Mouse (Mus musculus) MEL (cell line): Measurements from ENCODE around the gene Spag7. TPM values are rescaled to one million over a fixed set of nuclear protein-coding genes. Genes with fewer than 3 reads are reported as not detected.

ENCODE experiments used
- DNase-seq: peaks from one replicate; pipeline ENCODE4 v3.0.0; 2011; ENCODE audit warnings: low read depth, low spot score
- H3K27ac ChIP-seq: 2 replicates; pipeline ENCODE4 v1.5.1; 2012; ENCODE audit warnings: low read depth, mild to moderate bottlenecking, control low read depth, low read length, moderate library complexity; ENCODE audit not compliant: control insufficient read depth
- H3K27me3 ChIP-seq, 2 experiments: fragments of 150-350 bp in 1 of 2; sonication (generic) in 1 of 2; 2 replicates each; pipeline ENCODE4 v1.6.1; 2012; ENCODE audit warnings: low read length in 2 of 2, mild to moderate bottlenecking in 2 of 2, improper control_type of control experiment in 1 of 2, moderate library complexity in 1 of 2; ENCODE audit not compliant: insufficient read depth in 2 of 2, control insufficient read depth in 1 of 2
- H3K36me3 ChIP-seq, 2 experiments: 2 replicates each; pipeline ENCODE4 v1.6.1; 2012 to 2014; ENCODE audit warnings: low read length in 2 of 2, improper control_type of control experiment in 1 of 2, inconsistent platforms in 1 of 2, mild to moderate bottlenecking in 1 of 2; ENCODE audit not compliant: insufficient read depth in 2 of 2, control insufficient read depth in 1 of 2
- H3K4me1 ChIP-seq, 2 experiments: fragments of 150-350 bp in 1 of 2; sonication (generic) in 1 of 2; 2 replicates each; pipeline ENCODE4 v1.6.1; 2012; ENCODE audit warnings: low read length in 2 of 2, improper control_type of control experiment in 1 of 2, mild to moderate bottlenecking in 1 of 2; ENCODE audit not compliant: insufficient read depth in 2 of 2, control insufficient read depth in 1 of 2
- H3K4me3 ChIP-seq, 2 experiments: fragments of 150-350 bp in 1 of 2; sonication (generic) in 1 of 2; 2 replicates each; pipeline ENCODE4 v1.5.1; 2012; ENCODE audit warnings: low read depth in 2 of 2, low read length in 2 of 2, mild to moderate bottlenecking in 2 of 2, moderate library complexity in 2 of 2, control low read depth in 1 of 2, improper control_type of control experiment in 1 of 2; ENCODE audit not compliant: control insufficient read depth in 1 of 2, insufficient read depth in 1 of 2
- H3K79me2 ChIP-seq: 2 replicates; pipeline ENCODE4 v1.6.1; 2012; ENCODE audit warnings: mild to moderate bottlenecking, low read length, moderate library complexity; ENCODE audit not compliant: control insufficient read depth, poor library complexity, insufficient read depth
- H3K9ac ChIP-seq: 2 replicates; pipeline ENCODE4 v1.6.1; 2012; ENCODE audit warnings: low read depth, mild to moderate bottlenecking, control low read depth, low read length, moderate library complexity; ENCODE audit not compliant: control insufficient read depth, poor library complexity, severe bottlenecking
- H3K9me3 ChIP-seq: fragments of 150-350 bp; sonication (generic); replicated peaks from 2 replicates; pipeline ENCODE4 v1.6.1; 2012; ENCODE audit warnings: mild to moderate bottlenecking, low read length, improper control_type of control experiment, moderate library complexity; ENCODE audit not compliant: insufficient read depth
- BHLHE40 ChIP-seq: IDR thresholded peaks from 2 replicates; pipeline ENCODE4 v1.6.1; 2012; ENCODE audit warnings: low read depth, mild to moderate bottlenecking, inconsistent platforms, low read length, improper control_type of control experiment, borderline replicate concordance
- CHD1 ChIP-seq: IDR thresholded peaks from 2 replicates; pipeline ENCODE4 v1.6.1; 2012; ENCODE audit warnings: low read depth, mild to moderate bottlenecking, inconsistent platforms, low read length, improper control_type of control experiment
- CHD2 ChIP-seq: IDR thresholded peaks from 2 replicates; pipeline ENCODE4 v1.6.1; 2011; ENCODE audit warnings: low read length, improper control_type of control experiment
- CTCF ChIP-seq, 3 experiments: IDR thresholded peaks in 2 of 3; conservative IDR thresholded peaks in 1 of 3; 2 replicates each; pipeline ENCODE4 v1.5.1; 2011 to 2012; ENCODE audit warnings: low read length in 3 of 3, low read depth in 2 of 3, mild to moderate bottlenecking in 2 of 3, improper control_type of control experiment in 1 of 3, inconsistent platforms in 1 of 3, mixed read lengths in 1 of 3, moderate library complexity in 1 of 3; ENCODE audit not compliant: control insufficient read depth in 1 of 3, insufficient read depth in 1 of 3, poor library complexity in 1 of 3, severe bottlenecking in 1 of 3
- ELF1 ChIP-seq: IDR thresholded peaks from 2 replicates; pipeline ENCODE4 v1.6.1; 2014; ENCODE audit warnings: low read depth, mild to moderate bottlenecking, inconsistent platforms, low read length, improper control_type of control experiment, moderate library complexity
- EP300 ChIP-seq, 2 experiments: IDR thresholded peaks; 2 replicates each; pipeline ENCODE4 v1.6.1; 2011; ENCODE audit warnings: improper control_type of control experiment in 2 of 2, low read length in 2 of 2, low read depth in 1 of 2, mild to moderate bottlenecking in 1 of 2
- ETS1 ChIP-seq: IDR thresholded peaks from 2 replicates; pipeline ENCODE4 v1.6.1; 2012; ENCODE audit warnings: low read depth, mild to moderate bottlenecking, inconsistent platforms, low read length, improper control_type of control experiment, moderate library complexity
- JUND ChIP-seq: IDR thresholded peaks from 2 replicates; pipeline ENCODE4 v1.6.1; 2011; ENCODE audit warnings: low read depth, mild to moderate bottlenecking, improper control_type of control experiment, low read length
- KAT2A ChIP-seq: conservative IDR thresholded peaks from 2 replicates; pipeline ENCODE4 v1.6.1; 2012; ENCODE audit warnings: low read depth, low read length, improper control_type of control experiment, inconsistent platforms
- MAX ChIP-seq: IDR thresholded peaks from 2 replicates; pipeline ENCODE4 v1.6.1; 2011; ENCODE audit warnings: low read length, improper control_type of control experiment
- MEF2A ChIP-seq: IDR thresholded peaks from 2 replicates; pipeline ENCODE4 v1.6.1; 2014; ENCODE audit warnings: low read depth, mild to moderate bottlenecking, inconsistent platforms, low read length, improper control_type of control experiment; ENCODE audit not compliant: poor library complexity, insufficient replicate concordance, severe bottlenecking; ENCODE audit errors: extremely low read depth
- MXI1 ChIP-seq: IDR thresholded peaks from 2 replicates; pipeline ENCODE4 v1.6.1; 2011; ENCODE audit warnings: mild to moderate bottlenecking, low read depth, low read length, improper control_type of control experiment
- MYB ChIP-seq: IDR thresholded peaks from 2 replicates; pipeline ENCODE4 v1.6.1; 2011; ENCODE audit warnings: mild to moderate bottlenecking, low read depth, low read length, improper control_type of control experiment
- NELFE ChIP-seq: IDR thresholded peaks from 2 replicates; pipeline ENCODE4 v1.6.1; 2011; ENCODE audit warnings: low read depth, low read length, improper control_type of control experiment
- POLR2A ChIP-seq, 2 experiments: IDR thresholded peaks; 2 replicates each; pipeline ENCODE4 v1.6.1; 2011 to 2012; ENCODE audit warnings: low read length in 2 of 2, mild to moderate bottlenecking in 2 of 2, control low read depth in 1 of 2, improper control_type of control experiment in 1 of 2, low read depth in 1 of 2, moderate library complexity in 1 of 2; ENCODE audit not compliant: control insufficient read depth in 1 of 2, insufficient read depth in 1 of 2, poor library complexity in 1 of 2
- POLR2AphosphoS2 ChIP-seq: IDR thresholded peaks from 2 replicates; pipeline ENCODE4 v1.6.1; 2011; ENCODE audit warnings: low read length, improper control_type of control experiment
- RAD21 ChIP-seq: IDR thresholded peaks from 2 replicates; pipeline ENCODE4 v1.6.1; 2011; ENCODE audit warnings: mild to moderate bottlenecking, low read depth, low read length, improper control_type of control experiment
- SIN3A ChIP-seq: IDR thresholded peaks from 2 replicates; pipeline ENCODE4 v1.6.1; 2012; ENCODE audit warnings: low read length, improper control_type of control experiment, inconsistent platforms
- SMC3 ChIP-seq: IDR thresholded peaks from 2 replicates; pipeline ENCODE4 v1.6.1; 2011; ENCODE audit warnings: low read depth, low read length, improper control_type of control experiment
- TCF12 ChIP-seq: IDR thresholded peaks from 2 replicates; pipeline ENCODE4 v1.6.1; 2014; ENCODE audit warnings: low read depth, mild to moderate bottlenecking, inconsistent platforms, low read length, improper control_type of control experiment, moderate library complexity
- USF1 ChIP-seq: IDR thresholded peaks from 2 replicates; pipeline ENCODE4 v1.6.1; 2014; ENCODE audit warnings: low read depth, mild to moderate bottlenecking, inconsistent platforms, low read length, improper control_type of control experiment, moderate library complexity
- ZKSCAN1 ChIP-seq: IDR thresholded peaks from 2 replicates; pipeline ENCODE4 v1.6.1; 2012; ENCODE audit warnings: low read depth, mild to moderate bottlenecking, inconsistent platforms, low read length, improper control_type of control experiment, moderate library complexity
- ZMIZ1 ChIP-seq: IDR thresholded peaks from 2 replicates; pipeline ENCODE4 v1.6.1; 2012; ENCODE audit warnings: low read depth, mild to moderate bottlenecking, inconsistent platforms, low read length, improper control_type of control experiment, moderate library complexity
- polyA plus RNA-seq, 2 experiments: library from polyadenylated mRNA; stranded (reverse) in 1 of 2; unstranded in 1 of 2; fragments of >175 nt in 1 of 2; fragments of >200 nt in 1 of 2; gene quantifications; 2 replicates each; pipeline versions ENCODE4 v1.2.1 to v1.2.4; 2012; ENCODE audit warnings: low replicate concordance in 2 of 2, low read depth in 1 of 2; ENCODE audit not compliant: insufficient read length in 2 of 2, insufficient read depth in 1 of 2, missing spikeins in 1 of 2
- total RNA-seq: library from RNA; depleted of rRNA; stranded (reverse); fragments of 300-350 nt; gene quantifications from 2 replicates; pipeline ENCODE4 v1.2.3, GENCODE M21; 2012

Gene Spag7
- total and polyA plus RNA-seq, 3 experiments = 76.4 to 99.6 TPM; not detected in 1

DNA sequence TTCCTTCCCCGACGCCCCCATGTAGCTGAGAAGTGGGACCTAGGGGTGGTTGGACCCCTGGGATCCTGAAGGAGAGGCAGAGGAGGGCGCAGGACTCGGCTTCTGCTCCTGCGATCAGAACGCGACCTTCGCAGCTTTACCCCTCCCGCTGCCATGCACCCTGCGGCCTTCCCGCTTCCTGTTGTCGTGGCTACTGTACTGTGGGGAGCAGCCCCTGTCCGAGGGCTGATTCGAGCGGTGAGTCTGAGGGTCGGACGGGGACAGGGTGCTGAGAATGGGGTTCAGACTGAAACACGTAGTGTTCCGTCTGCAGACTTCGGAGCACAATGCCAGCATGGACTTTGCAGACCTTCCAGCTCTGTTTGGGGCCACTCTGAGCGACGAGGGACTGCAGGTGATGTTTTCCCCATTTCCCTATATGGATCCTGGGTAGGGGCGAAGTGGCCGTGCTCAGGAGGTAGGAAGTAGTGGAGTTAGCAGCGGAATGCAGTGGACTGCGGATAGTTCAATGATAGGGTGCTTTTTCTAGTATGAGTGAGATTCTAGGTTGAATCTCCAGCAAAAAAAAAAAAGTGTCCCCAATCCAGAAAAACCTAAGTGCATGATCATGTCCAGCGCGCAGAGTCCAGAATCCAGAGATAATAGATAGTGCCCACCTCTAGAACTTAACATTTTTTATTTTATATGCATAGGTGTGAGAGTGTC is 21.3 kb downstream of the Spag7 start:
- H3K9me3 ChIP-seq = no peaks in the 10 kb centered on the region
- peak overlapping the region; percentile 54 to 83 for H3K4me3 ChIP-seq
- no peaks in the 10 kb centered on the region for H3K27me3 ChIP-seq
- peaks cover 12 to 50% of the 10 kb centered on the region in 2 experiments for H3K4me1 ChIP-seq
- peaks cover 15 to 53% of the 10 kb centered on the region in 2 experiments for H3K36me3 ChIP-seq
- DNase-seq = peak; percentile 71
- no peak for TF ChIP-seq CTCF (IDR thresholded peaks at IDR 0.05 in 2 of 3, conservative IDR thresholded peaks at IDR 0.05 in 1 of 3; ENCODE audit: control insufficient read depth in 1 of 3, insufficient read depth in 1 of 3, low read depth in 2 of 3, low read length in 3 of 3, poor library complexity in 1 of 3, severe bottlenecking in 1 of 3)
- peak; percentile 9; the same call in 1 of the 2 replicates for TF ChIP-seq SMC3
- TF ChIP-seq POLR2A (IDR thresholded peaks at IDR 0.05; ENCODE audit: control insufficient read depth in 1 of 2, insufficient read depth in 1 of 2, low read depth in 1 of 2, low read length in 2 of 2, poor library complexity in 1 of 2) = peak; percentile 25 to 49; a peak in 2 of 4 replicates
- peak; percentile 9; the same call in 1 of the 2 replicates for TF ChIP-seq SIN3A
- no peak for TF ChIP-seq JUND
- peak; percentile 97 for TF ChIP-seq CHD1
- 0 out of 2 replicates have a peak, but pooled peaks have one; percentile 15 for TF ChIP-seq TCF12
- no peak for TF ChIP-seq MEF2A
- TF ChIP-seq RAD21 = no peak
- 0 out of 2 replicates have a peak, but pooled peaks have one; percentile 20 for TF ChIP-seq ZKSCAN1
- TF ChIP-seq MAX = 0 out of 2 replicates have a peak, but pooled peaks have one; percentile 46
- TF ChIP-seq ELF1 = no peak
- no peak for TF ChIP-seq BHLHE40
- TF ChIP-seq POLR2AphosphoS2 = peak; percentile 54; the same call in 1 of the 2 replicates
- no peak for TF ChIP-seq MYB
- TF ChIP-seq USF1 = no peak
- peak; percentile 26; the same call in 1 of the 2 replicates for TF ChIP-seq MXI1
- peak; percentile 40 for TF ChIP-seq NELFE
- TF ChIP-seq EP300 (IDR thresholded peaks at IDR 0.05; ENCODE audit: low read depth in 1 of 2, low read length in 2 of 2) = no peak
- TF ChIP-seq KAT2A = no peak; the same call in 1 of the 2 replicates
- TF ChIP-seq ZMIZ1 = peak; percentile 59
- TF ChIP-seq ETS1 = no peak
- TF ChIP-seq CHD2 = no peak
- TF ChIP-seq, all 39 proteins: peak for 11
- Histone ChIP-seq H3K9ac (peak overlapping the region; percentile 92), H3K79me2 (peaks cover 66% of the 10 kb centered on the region), H3K27ac (peak overlapping the region; percentile 95)
